Mouse (Mus musculus): ENCODE data around the gene Mxi1.

DNA sequence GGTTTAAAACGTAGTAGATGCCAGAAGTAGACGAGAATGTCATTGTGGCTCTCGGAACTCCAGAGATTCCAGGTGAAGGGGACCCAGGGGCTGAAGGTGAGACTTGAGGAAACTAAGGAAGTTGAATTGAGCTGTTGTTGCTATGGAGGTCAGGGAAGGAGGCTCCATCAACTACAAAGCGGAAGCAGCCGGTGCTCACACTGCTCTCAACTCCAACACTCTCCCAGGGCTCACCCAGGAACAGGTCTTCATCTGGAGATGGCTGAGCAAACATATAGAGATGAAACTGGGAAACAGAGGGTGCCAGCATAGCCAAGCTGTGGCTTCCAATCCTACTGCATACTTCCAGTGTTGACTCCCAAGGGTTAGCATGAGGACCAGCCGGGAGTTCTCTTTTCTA, 6.6 kb downstream of the Mxi1 start:
- TF ChIP-seq POLR2A (IDR thresholded peaks at IDR 0.05; ENCODE audit: control insufficient read depth in 1 of 2, insufficient read depth in 1 of 2, low read depth in 1 of 2, low read length in 2 of 2, poor library complexity in 1 of 2) (no peak), ZNF384 (IDR thresholded peaks at IDR 0.05; ENCODE audit: low read depth, low read length) (no peak), EP300 (IDR thresholded peaks at IDR 0.05; ENCODE audit: low read depth in 1 of 2, low read length in 2 of 2) (no peak), TAL1 (IDR thresholded peaks at IDR 0.05; ENCODE audit: low read length) (no peak), CTCF (IDR thresholded peaks at IDR 0.05 in 2 of 3, conservative IDR thresholded peaks at IDR 0.05 in 1 of 3; ENCODE audit: control insufficient read depth in 1 of 3, insufficient read depth in 1 of 3, low read depth in 2 of 3, low read length in 3 of 3, poor library complexity in 1 of 3, severe bottlenecking in 1 of 3) (no peak), GATA1 (IDR thresholded peaks at IDR 0.05; ENCODE audit: low read depth, low read length) (no peak), NRF1 (IDR thresholded peaks at IDR 0.05; ENCODE audit: insufficient read depth, low read depth, low read length, poor library complexity, severe bottlenecking) (no peak), TCF12 (IDR thresholded peaks at IDR 0.05; ENCODE audit: low read depth, low read length) (no peak)
